Mouse (Mus musculus): ENCODE measurements around the gene Rps6ka2.
"Not testable (repeated sequence)": the region's sequence is repeated elsewhere in the genome, so short reads cannot be mapped to it uniquely, and the experiment has no call there.

DNA sequence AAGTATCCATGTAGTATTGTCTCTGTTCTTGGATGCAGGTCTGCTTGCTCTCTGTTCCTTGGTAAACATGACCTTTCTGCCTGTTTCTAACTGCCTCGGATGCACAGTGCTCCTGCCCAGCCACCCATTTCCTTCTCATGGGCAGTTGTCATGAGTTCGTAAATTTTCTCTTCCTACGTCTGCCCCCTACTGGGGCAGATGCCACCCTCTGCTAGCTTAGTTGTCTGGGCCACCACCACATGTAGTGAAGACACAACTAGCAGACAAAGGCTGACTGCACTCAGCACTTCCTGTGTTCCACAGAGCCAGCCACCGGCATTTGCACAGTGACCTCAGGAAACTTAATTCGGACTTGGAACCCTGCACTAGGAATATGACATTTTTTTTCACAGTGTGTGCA is 162.8 kb downstream of the Rps6ka2 start:
- TF ChIP-seq EP300, CTCF (IDR thresholded peaks at IDR 0.05; ENCODE audit: low read depth): not testable (repeated sequence)

Measured in heart, postnatal 0 days (tissue).